Mouse (Mus musculus): ENCODE results near the gene Timd4.

- TF ChIP-seq CTCF (IDR thresholded peaks at IDR 0.05; ENCODE audit: low read depth), result no peak
- TF ChIP-seq EP300 (optimal IDR thresholded peaks at IDR 0.05), result no peak
Measured at GRCm38 (mm10) chr11:46875774-46876173, 65.2 kb downstream of the Timd4 start.

Measured in stomach, postnatal 0 days (tissue).